Mouse (Mus musculus): ENCODE data around the gene Adck2. TPM values are rescaled to one million over a fixed set of nuclear protein-coding genes. Genes with fewer than 3 reads are reported as not detected.

The Adck2 gene
- total RNA-seq (2012; rRNA removed): 11.4 and 18.1 TPM in 2 replicates

- in situ Hi-C loops (cut with MboI; ENCODE audit: low sequenced_read_pairs in 2 of 2, unreplicated experiment in 2 of 2): loop anchor here in 1 of 2 experiments (10.0 kb wide), 1 partner anchor 211 kb away; no protein-coding TSS in a partner anchor
Observed at GRCm38 (mm10) chr6:39573791-39574554, at the start of gene Adck2. Gene Adck2 (plus strand): TSS chr6:39573873.

GRCm38 (mm10) chr6:39526797-39527196 lies 46.9 kb upstream of the Adck2 start:
- Histone ChIP-seq H3K27ac (ENCODE audit: insufficient read depth, low read depth, low read length, poor library complexity, severe bottlenecking) (peak overlapping the region; percentile 56; the same call in 1 of the 2 replicates), H3K4me1 (ENCODE audit: control insufficient read depth in 2 of 2, insufficient read depth in 2 of 2, low read length in 2 of 2, poor library complexity in 1 of 2) (peaks cover 0 to 19% of the 10 kb centered on the region in 2 experiments; a peak in 2 of 4 replicates), H3K9ac (ENCODE audit: insufficient read depth, low read depth, low read length, poor library complexity, severe bottlenecking) (no peak overlapping the region; the same call in 1 of the 2 replicates), H3K36me3 (ENCODE audit: control insufficient read depth, insufficient read depth, low read length, poor library complexity, severe bottlenecking) (peaks cover 12% of the 10 kb centered on the region), H3K9me3 (ENCODE audit: control insufficient read depth, insufficient read depth, low read depth, low read length) (no peaks in the 10 kb centered on the region), H3K4me3 (ENCODE audit: insufficient read depth in 1 of 2, low read depth in 1 of 2, low read length in 2 of 2, poor library complexity in 1 of 2, severe bottlenecking in 1 of 2) (peak overlapping the region; percentile 47 to 59; a peak in 3 of 4 replicates)
- DNase-seq (ENCODE audit: low read depth, low spot score): no peak
- TF ChIP-seq CHD2 (IDR thresholded peaks at IDR 0.05; ENCODE audit: low read depth, low read length): no peak
- in situ Hi-C loops (cut with MboI; ENCODE audit: low sequenced_read_pairs in 2 of 2, unreplicated experiment in 2 of 2): no loop called here

More at GRCm38 (mm10) chr6:39573791-39574554, at the start of gene Adck2:
- H3K9ac ChIP-seq (ENCODE audit: insufficient read depth, low read depth, low read length, poor library complexity, severe bottlenecking): peak within 1 kb of the TSS; percentile 70
- no peaks in the 10 kb centered on the region for H3K9me3 ChIP-seq (ENCODE audit: control insufficient read depth, insufficient read depth, low read depth, low read length)
- no peak for DNase-seq (ENCODE audit: low read depth, low spot score)
- H3K36me3 ChIP-seq (ENCODE audit: control insufficient read depth, insufficient read depth, low read length, poor library complexity, severe bottlenecking): no peaks in the 10 kb centered on the region
- H3K27ac ChIP-seq (ENCODE audit: insufficient read depth, low read depth, low read length, poor library complexity, severe bottlenecking): no peak within 1 kb of the TSS
- no peak for TF ChIP-seq CHD2 (IDR thresholded peaks at IDR 0.05; ENCODE audit: low read depth, low read length)
- no peak for TF ChIP-seq ZNF384 (IDR thresholded peaks at IDR 0.05; ENCODE audit: low read depth, low read length)
- no peak for TF ChIP-seq ZC3H11A (IDR thresholded peaks at IDR 0.05; ENCODE audit: borderline replicate concordance, low read depth, low read length)
- TF ChIP-seq MAFK (IDR thresholded peaks at IDR 0.05; ENCODE audit: insufficient read depth, low read depth, low read length): no peak
- TF ChIP-seq HCFC1 (IDR thresholded peaks at IDR 0.05; ENCODE audit: borderline replicate concordance, insufficient read depth, low read length): no peak
- peaks cover 3 to 5% of the 10 kb centered on the region in 2 experiments; a peak in 1 of 4 replicates for H3K4me1 ChIP-seq (ENCODE audit: control insufficient read depth in 2 of 2, insufficient read depth in 2 of 2, low read length in 2 of 2, poor library complexity in 1 of 2)
- peak within 1 kb of the TSS; percentile 78 to 85 for H3K4me3 ChIP-seq (ENCODE audit: insufficient read depth in 1 of 2, low read depth in 1 of 2, low read length in 2 of 2, poor library complexity in 1 of 2, severe bottlenecking in 1 of 2)

- Histone ChIP-seq H3K9me3 (ENCODE audit: control insufficient read depth, insufficient read depth, low read depth, low read length) (no peaks in the 10 kb centered on the region), H3K27ac (ENCODE audit: insufficient read depth, low read depth, low read length, poor library complexity, severe bottlenecking) (peak overlapping the region; percentile 56; the same call in 1 of the 2 replicates), H3K36me3 (ENCODE audit: control insufficient read depth, insufficient read depth, low read length, poor library complexity, severe bottlenecking) (peaks cover 9% of the 10 kb centered on the region; the same call in 1 of the 2 replicates), H3K4me1 (ENCODE audit: control insufficient read depth in 2 of 2, insufficient read depth in 2 of 2, low read length in 2 of 2, poor library complexity in 1 of 2) (peaks cover 0 to 18% of the 10 kb centered on the region in 2 experiments; a peak in 2 of 4 replicates), H3K4me3 (ENCODE audit: insufficient read depth in 1 of 2, low read depth in 1 of 2, low read length in 2 of 2, poor library complexity in 1 of 2, severe bottlenecking in 1 of 2) (peak overlapping the region; percentile 47 to 59), H3K9ac (ENCODE audit: insufficient read depth, low read depth, low read length, poor library complexity, severe bottlenecking) (peak overlapping the region; percentile 50; the same call in 1 of the 2 replicates)
- TF ChIP-seq MAFK (IDR thresholded peaks at IDR 0.05; ENCODE audit: insufficient read depth, low read depth, low read length): no peak
- no peak for TF ChIP-seq ZC3H11A (IDR thresholded peaks at IDR 0.05; ENCODE audit: borderline replicate concordance, low read depth, low read length)
- TF ChIP-seq ZNF384 (IDR thresholded peaks at IDR 0.05; ENCODE audit: low read depth, low read length): no peak
- no peak for TF ChIP-seq CHD2 (IDR thresholded peaks at IDR 0.05; ENCODE audit: low read depth, low read length)
- TF ChIP-seq HCFC1 (IDR thresholded peaks at IDR 0.05; ENCODE audit: borderline replicate concordance, insufficient read depth, low read length): no peak
- in situ Hi-C loops (cut with MboI; ENCODE audit: low sequenced_read_pairs in 2 of 2, unreplicated experiment in 2 of 2): no loop called here
- peak; percentile 61 for DNase-seq (ENCODE audit: low read depth, low spot score)
Observed at GRCm38 (mm10) chr6:39527337-39527784, 46.3 kb upstream of the Adck2 start.

DNA sequence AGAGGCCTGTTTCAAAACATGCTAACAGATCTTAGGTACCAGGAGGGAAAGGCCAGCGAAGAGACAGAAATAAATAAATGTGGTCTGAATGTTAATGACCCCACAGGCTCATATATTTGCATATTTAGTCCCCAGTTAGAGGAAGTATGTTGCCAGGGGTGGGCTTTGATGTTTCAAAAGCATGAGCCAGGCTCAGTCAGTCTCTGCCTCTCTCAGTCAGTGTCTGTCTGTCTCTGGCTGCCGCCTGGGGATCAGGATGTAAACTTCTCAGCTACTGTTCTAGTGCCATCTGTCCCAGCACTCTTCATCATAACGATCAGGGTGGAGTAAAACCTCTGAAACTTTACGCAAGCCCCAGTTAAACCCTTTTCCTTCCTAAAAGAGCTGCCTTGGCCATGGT lies 45.9 kb upstream of the Adck2 start:
- no peaks in the 10 kb centered on the region for H3K9me3 ChIP-seq (ENCODE audit: control insufficient read depth, insufficient read depth, low read depth, low read length)
- no peak overlapping the region; the same call in 1 of the 2 replicates for H3K27ac ChIP-seq (ENCODE audit: insufficient read depth, low read depth, low read length, poor library complexity, severe bottlenecking)
- no peak for DNase-seq (ENCODE audit: low read depth, low spot score)
- in situ Hi-C loops (cut with MboI; ENCODE audit: low sequenced_read_pairs in 2 of 2, unreplicated experiment in 2 of 2): no loop called here
- H3K9ac ChIP-seq (ENCODE audit: insufficient read depth, low read depth, low read length, poor library complexity, severe bottlenecking): peak overlapping the region; percentile 50; the same call in 1 of the 2 replicates
- H3K4me1 ChIP-seq (ENCODE audit: control insufficient read depth in 2 of 2, insufficient read depth in 2 of 2, low read length in 2 of 2, poor library complexity in 1 of 2): peaks cover 0 to 16% of the 10 kb centered on the region in 2 experiments; a peak in 2 of 4 replicates
- peak overlapping the region; percentile 47 to 59; a peak in 3 of 4 replicates for H3K4me3 ChIP-seq (ENCODE audit: insufficient read depth in 1 of 2, low read depth in 1 of 2, low read length in 2 of 2, poor library complexity in 1 of 2, severe bottlenecking in 1 of 2)
- no peak for TF ChIP-seq HCFC1 (IDR thresholded peaks at IDR 0.05; ENCODE audit: borderline replicate concordance, insufficient read depth, low read length)
- no peak for TF ChIP-seq ZNF384 (IDR thresholded peaks at IDR 0.05; ENCODE audit: low read depth, low read length)
- TF ChIP-seq CHD2 (IDR thresholded peaks at IDR 0.05; ENCODE audit: low read depth, low read length): no peak
- TF ChIP-seq ZC3H11A (IDR thresholded peaks at IDR 0.05; ENCODE audit: borderline replicate concordance, low read depth, low read length): no peak
- TF ChIP-seq MAFK (IDR thresholded peaks at IDR 0.05; ENCODE audit: insufficient read depth, low read depth, low read length): no peak
- H3K36me3 ChIP-seq (ENCODE audit: control insufficient read depth, insufficient read depth, low read length, poor library complexity, severe bottlenecking): peaks cover 7% of the 10 kb centered on the region; the same call in 1 of the 2 replicates

All from ES-E14 (cell line).